Mouse (Mus musculus): ENCODE data around the gene Ccdc85c. TPM values are rescaled to one million over a fixed set of nuclear protein-coding genes. Genes with fewer than 3 reads are reported as not detected.
A peak's percentile ranks its signal among the peaks of the same experiment; 100 is the strongest.

Ccdc85c gene
- polyA plus RNA-seq, 1 experiment: 2.7 TPM

DNA sequence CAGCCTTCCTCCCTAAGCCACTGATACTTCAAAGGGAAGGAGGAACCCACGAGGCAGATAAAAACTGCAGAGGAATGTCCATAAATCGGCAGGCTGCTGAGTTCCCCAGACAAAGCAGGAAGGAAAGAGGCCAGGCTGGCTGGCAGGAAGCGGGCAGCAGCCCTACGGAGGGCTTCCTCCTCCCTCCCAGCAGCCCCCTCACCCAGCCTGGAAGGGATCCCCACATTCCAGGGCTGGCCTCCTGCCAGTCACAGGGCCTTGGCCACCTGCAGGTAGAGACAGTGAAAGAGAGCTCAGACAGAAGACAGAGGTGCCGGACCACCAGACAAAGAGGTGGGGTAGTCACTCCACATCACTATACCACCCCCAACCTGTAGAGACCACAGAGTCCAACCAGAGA lies 63.2 kb downstream of the Ccdc85c start:
- WGBS: 19% methylated on average over 5 of the region's 5 CpGs

DNA sequence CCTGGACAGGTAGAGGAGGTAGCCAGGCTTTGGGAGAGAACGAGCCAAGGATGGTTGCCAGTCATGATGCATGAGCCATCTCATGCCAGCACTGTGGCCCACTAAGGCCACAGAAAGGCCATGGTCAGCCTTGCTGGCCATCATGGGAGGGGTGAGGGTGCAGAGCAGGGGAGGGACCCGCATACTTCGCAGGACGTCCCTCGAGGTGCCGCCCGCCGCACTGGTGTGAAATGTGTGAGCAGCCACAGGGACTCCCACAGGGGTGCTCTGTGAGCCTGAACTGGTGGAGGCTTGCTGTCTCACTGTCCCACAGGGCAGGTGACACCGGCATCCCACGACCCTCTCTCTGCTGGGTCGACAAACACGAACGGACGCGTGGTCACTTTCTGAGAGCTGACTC lies 64.6 kb downstream of the Ccdc85c start:
- WGBS: 91% methylated on average over 15 of the region's 15 CpGs
- TF ChIP-seq POLR2A (IDR thresholded peaks at IDR 0.05; ENCODE audit: borderline replicate concordance, control insufficient read depth, low read depth, low read length) (no peak), CTCF (IDR thresholded peaks at IDR 0.05; ENCODE audit: control insufficient read depth, insufficient read depth, low read length) (no peak)
- Histone ChIP-seq H3K4me3 (replicated peaks; ENCODE audit: control insufficient read depth, low read depth, low read length) (no peak overlapping the region), H3K27ac (ENCODE audit: control insufficient read depth, insufficient read depth, low read depth, low read length, poor library complexity) (no peak overlapping the region), H3K4me1 (ENCODE audit: control insufficient read depth, insufficient read depth, low read length) (no peaks in the 10 kb centered on the region)

More for the DNA sequence above, 63.2 kb downstream of the Ccdc85c start:
- no peaks in the 10 kb centered on the region for H3K4me1 ChIP-seq (ENCODE audit: control insufficient read depth, insufficient read depth, low read length)
- no peak overlapping the region for H3K27ac ChIP-seq (ENCODE audit: control insufficient read depth, insufficient read depth, low read depth, low read length, poor library complexity)
- no peak overlapping the region for H3K4me3 ChIP-seq (replicated peaks; ENCODE audit: control insufficient read depth, low read depth, low read length)
- TF ChIP-seq CTCF (IDR thresholded peaks at IDR 0.05; ENCODE audit: control insufficient read depth, insufficient read depth, low read length) (no peak), POLR2A (IDR thresholded peaks at IDR 0.05; ENCODE audit: borderline replicate concordance, control insufficient read depth, low read depth, low read length) (no peak)

DNA sequence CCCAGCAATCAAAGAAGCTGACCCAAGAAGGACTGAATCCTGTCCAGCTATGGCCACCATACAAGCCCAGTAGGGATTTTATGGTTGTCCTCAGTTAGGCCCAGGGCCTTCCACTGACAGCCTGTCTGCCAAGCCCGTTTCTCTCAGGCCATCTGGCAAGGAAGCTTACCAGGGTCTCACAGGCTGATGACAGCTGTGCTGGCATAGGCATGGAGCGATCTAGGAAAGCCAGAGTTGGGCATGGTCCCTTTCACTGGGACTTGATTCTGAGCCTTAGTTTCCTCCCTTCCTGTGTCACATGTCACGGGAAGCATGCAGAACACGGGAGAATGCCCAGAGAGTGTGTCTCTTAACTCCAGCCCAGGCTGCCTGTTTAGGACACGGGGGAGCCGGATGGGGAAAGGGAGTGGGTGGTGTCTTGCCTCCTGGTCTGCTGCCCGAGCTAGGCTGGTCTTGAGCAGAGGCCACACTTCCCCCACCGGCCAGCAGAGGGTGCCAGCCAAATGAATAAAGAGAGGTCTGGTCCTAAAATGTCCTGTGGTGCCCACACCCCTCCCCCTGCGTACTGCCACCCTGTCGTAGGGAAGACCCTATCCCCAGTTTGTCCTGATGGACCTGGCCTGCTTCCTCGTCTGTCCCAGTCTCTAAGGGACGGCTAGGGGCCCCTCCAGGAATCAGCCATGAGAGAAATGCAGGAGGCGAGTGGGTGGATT lies 66.3 kb downstream of the Ccdc85c start:
- TF ChIP-seq CTCF (IDR thresholded peaks at IDR 0.05; ENCODE audit: control insufficient read depth, insufficient read depth, low read length) (peak; percentile 72), POLR2A (IDR thresholded peaks at IDR 0.05; ENCODE audit: borderline replicate concordance, control insufficient read depth, low read depth, low read length) (no peak)
- 33% methylated on average over 13 of the region's 13 CpGs for WGBS

DNA sequence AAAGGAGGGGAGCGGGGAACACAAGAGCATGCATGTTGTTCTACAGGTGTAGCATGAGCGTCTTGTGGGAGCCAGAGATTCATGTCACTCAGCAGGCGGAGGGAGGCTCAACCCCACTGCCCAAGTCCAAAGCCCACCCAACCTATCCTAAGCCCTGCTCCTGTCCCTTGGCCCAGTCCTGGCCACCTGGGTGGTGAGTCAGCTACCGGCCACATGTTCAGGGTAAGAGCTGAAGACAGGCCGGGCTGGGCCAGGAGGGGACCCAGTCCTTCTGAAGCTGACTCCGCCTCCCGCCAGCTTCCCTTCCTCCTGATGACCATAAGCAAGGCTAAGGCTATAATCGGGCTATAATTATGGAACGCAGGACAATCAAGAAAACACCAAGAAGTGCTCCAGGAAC lies 67.0 kb downstream of the Ccdc85c start:
- H3K4me1 ChIP-seq (ENCODE audit: control insufficient read depth, insufficient read depth, low read length): no peaks in the 10 kb centered on the region
- H3K4me3 ChIP-seq (replicated peaks; ENCODE audit: control insufficient read depth, low read depth, low read length): no peak overlapping the region
- H3K27ac ChIP-seq (ENCODE audit: control insufficient read depth, insufficient read depth, low read depth, low read length, poor library complexity): no peak overlapping the region
- TF ChIP-seq POLR2A (IDR thresholded peaks at IDR 0.05; ENCODE audit: borderline replicate concordance, control insufficient read depth, low read depth, low read length) (no peak), CTCF (IDR thresholded peaks at IDR 0.05; ENCODE audit: control insufficient read depth, insufficient read depth, low read length) (no peak)
- 86% methylated on average over 9 of the region's 9 CpGs for WGBS

More for the DNA sequence above, 66.3 kb downstream of the Ccdc85c start:
- Histone ChIP-seq H3K4me1 (ENCODE audit: control insufficient read depth, insufficient read depth, low read length) (no peaks in the 10 kb centered on the region), H3K4me3 (replicated peaks; ENCODE audit: control insufficient read depth, low read depth, low read length) (no peak overlapping the region), H3K27ac (ENCODE audit: control insufficient read depth, insufficient read depth, low read depth, low read length, poor library complexity) (no peak overlapping the region)

DNA sequence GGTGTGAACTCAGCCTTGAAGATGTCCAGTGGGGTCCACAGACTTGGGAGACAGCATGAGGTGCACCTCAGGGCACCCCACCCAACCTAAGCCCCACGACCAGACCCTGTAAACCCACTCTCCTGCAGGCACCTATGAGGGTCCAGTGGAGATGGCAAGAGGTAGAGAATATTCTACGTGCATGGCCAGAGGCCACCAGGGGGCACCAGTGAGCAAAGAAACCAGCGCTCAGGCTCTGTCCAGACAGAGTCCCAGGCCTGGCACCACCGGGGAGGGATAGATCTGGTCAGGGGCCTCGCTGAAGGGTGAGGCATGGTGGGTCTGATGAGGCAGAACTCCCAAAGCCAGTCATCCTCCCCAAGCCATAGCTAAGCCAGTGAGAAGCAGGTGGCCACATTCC lies 68.6 kb downstream of the Ccdc85c start:
- Histone ChIP-seq H3K27ac (ENCODE audit: control insufficient read depth, insufficient read depth, low read depth, low read length, poor library complexity) (no peak overlapping the region), H3K4me3 (replicated peaks; ENCODE audit: control insufficient read depth, low read depth, low read length) (no peak overlapping the region), H3K4me1 (ENCODE audit: control insufficient read depth, insufficient read depth, low read length) (no peaks in the 10 kb centered on the region)
- WGBS: 15% methylated on average over 5 of the region's 5 CpGs
- no peak for TF ChIP-seq POLR2A (IDR thresholded peaks at IDR 0.05; ENCODE audit: borderline replicate concordance, control insufficient read depth, low read depth, low read length)
- peak; percentile 80 for TF ChIP-seq CTCF (IDR thresholded peaks at IDR 0.05; ENCODE audit: control insufficient read depth, insufficient read depth, low read length)

DNA sequence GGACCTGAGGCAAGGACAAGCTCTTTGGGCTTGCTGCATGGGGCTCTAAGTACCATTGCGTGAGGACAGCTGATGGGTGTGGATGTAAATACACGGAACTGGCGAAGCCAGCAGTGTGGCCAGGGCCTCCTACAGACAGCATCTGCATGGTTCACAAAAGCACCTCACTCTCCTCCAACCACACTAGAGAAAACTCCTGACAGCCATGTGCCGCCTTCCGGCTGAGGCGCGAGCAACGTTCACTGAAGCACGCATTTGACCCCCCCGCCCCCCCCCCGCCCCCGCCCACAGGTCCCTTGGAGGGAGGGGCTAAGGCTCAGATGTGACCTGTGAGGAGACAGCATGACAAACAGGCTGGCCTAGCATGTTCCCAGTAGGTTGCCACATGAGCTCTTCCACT lies 70.2 kb downstream of the Ccdc85c start:
- TF ChIP-seq CTCF (IDR thresholded peaks at IDR 0.05; ENCODE audit: control insufficient read depth, insufficient read depth, low read length): no peak
- no peak for TF ChIP-seq POLR2A (IDR thresholded peaks at IDR 0.05; ENCODE audit: borderline replicate concordance, control insufficient read depth, low read depth, low read length)
- H3K27ac ChIP-seq (ENCODE audit: control insufficient read depth, insufficient read depth, low read depth, low read length, poor library complexity): no peak overlapping the region
- WGBS: 85% methylated on average over 12 of the region's 12 CpGs

DNA sequence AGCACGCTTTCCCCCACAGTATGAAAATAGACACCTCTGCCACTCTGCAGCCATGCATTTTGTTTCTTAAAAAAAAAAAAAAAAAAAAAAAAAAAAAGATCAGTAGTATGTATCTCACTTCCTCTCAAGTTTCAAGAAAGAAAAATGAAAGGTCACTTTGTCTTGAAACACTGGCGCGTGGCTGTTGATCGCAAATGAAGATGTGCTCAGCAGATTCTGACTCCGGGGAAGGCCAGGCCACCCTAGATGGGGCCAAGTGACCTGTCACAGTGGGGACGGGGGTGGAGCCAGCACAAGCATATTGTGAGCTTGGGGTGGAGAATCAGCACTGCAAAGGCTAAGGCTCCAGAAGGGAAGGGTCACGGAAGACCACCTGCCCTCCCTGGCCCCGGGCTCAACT lies 71.3 kb downstream of the Ccdc85c start:
- Histone ChIP-seq H3K4me1 (ENCODE audit: control insufficient read depth, insufficient read depth, low read length) (no peaks in the 10 kb centered on the region), H3K27ac (ENCODE audit: control insufficient read depth, insufficient read depth, low read depth, low read length, poor library complexity) (no peak overlapping the region; the same call in 1 of the 2 replicates), H3K4me3 (replicated peaks; ENCODE audit: control insufficient read depth, low read depth, low read length) (no peak overlapping the region)
- WGBS: 72% methylated on average over 8 of the region's 8 CpGs
- TF ChIP-seq POLR2A (IDR thresholded peaks at IDR 0.05; ENCODE audit: borderline replicate concordance, control insufficient read depth, low read depth, low read length): no peak
- no peak for TF ChIP-seq CTCF (IDR thresholded peaks at IDR 0.05; ENCODE audit: control insufficient read depth, insufficient read depth, low read length)

More for the DNA sequence above, 70.2 kb downstream of the Ccdc85c start:
- Histone ChIP-seq H3K4me1 (ENCODE audit: control insufficient read depth, insufficient read depth, low read length) (no peaks in the 10 kb centered on the region), H3K4me3 (replicated peaks; ENCODE audit: control insufficient read depth, low read depth, low read length) (no peak overlapping the region)

DNA sequence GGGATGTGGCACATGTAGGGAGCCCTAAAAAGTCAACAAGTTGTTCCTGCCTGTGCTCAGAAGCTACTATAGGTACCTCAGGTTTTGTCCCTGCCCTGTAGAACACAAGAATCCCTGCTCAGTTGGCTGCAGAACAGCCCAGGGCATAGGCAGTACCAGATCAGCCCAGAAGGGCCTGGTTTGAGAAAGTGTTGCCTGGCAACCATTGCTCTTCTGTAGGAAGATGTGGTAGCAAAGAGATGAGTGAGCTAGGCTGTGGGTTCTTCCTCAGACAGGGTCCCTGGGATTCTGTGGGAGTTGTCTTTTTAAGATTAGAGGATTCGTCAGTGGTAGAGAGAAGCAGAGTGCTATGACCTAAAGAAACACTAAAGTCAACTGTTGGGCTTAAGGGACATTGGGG lies 75.1 kb downstream of the Ccdc85c start:
- no peak overlapping the region for H3K4me3 ChIP-seq (replicated peaks; ENCODE audit: control insufficient read depth, low read depth, low read length)
- no peak overlapping the region for H3K27ac ChIP-seq (ENCODE audit: control insufficient read depth, insufficient read depth, low read depth, low read length, poor library complexity)
- TF ChIP-seq POLR2A (IDR thresholded peaks at IDR 0.05; ENCODE audit: borderline replicate concordance, control insufficient read depth, low read depth, low read length) (no peak), CTCF (IDR thresholded peaks at IDR 0.05; ENCODE audit: control insufficient read depth, insufficient read depth, low read length) (no peak)
- 86% methylated on average over 1 of the region's 1 CpGs for WGBS
- no peaks in the 10 kb centered on the region for H3K4me1 ChIP-seq (ENCODE audit: control insufficient read depth, insufficient read depth, low read length)
